Mouse (Mus musculus) kidney, adult 2 months (tissue): ENCODE results near the gene Krt42.
"Not testable (repeated sequence)": the region's sequence is repeated elsewhere in the genome, so short reads cannot be mapped to it uniquely, and the experiment has no call there.

Experiments used
- CTCF ChIP-seq: fragments of 200-500 bp; conservative IDR thresholded peaks from 2 replicates; pipeline ENCODE4 v1.5.1; 2011; ENCODE audit warnings: low read depth, mild to moderate bottlenecking, control low read depth, low read length, moderate library complexity, mixed read lengths; ENCODE audit not compliant: insufficient read depth, insufficient read length
- POLR2A ChIP-seq: fragments of 200-500 bp; IDR thresholded peaks from one replicate; pipeline ENCODE4 v1.6.1; 2011; ENCODE audit warnings: low read depth, low read length, control low read depth

DNA sequence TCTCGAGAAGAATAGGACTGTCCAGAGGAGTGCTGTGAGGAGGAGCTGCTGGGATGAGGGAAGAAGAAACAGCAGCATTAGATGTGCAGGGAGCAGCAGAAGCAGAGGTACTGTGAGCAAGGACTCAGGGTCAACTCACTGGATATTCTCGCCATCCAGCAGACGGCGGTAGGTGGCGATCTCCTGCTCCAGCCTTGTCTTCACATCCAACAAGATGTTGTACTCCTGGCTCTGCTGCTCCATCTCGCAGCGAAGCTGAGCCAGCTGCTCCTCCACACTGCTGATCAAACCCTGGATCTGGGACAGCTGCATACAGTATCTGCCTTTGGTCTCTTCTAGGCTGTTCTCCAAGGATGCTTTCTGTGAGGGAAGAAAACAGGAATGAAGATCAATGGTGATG is 23.2 kb downstream of the Krt42 start:
- TF ChIP-seq CTCF, POLR2A: not testable (repeated sequence)
